Mouse (Mus musculus) midbrain, embryonic 13.5 days (tissue): ENCODE measurements around the gene Syce2. TPM values are rescaled to one million over a fixed set of nuclear protein-coding genes. Genes with fewer than 3 reads are reported as not detected.
"Not testable (repeated sequence)": the region's sequence is repeated elsewhere in the genome, so short reads cannot be mapped to it uniquely, and the experiment has no call there.

Experiments used
- ATAC-seq: fragments of 200-750 bp; cut with Nextera tagmentation; 2 replicates; pipeline ENCODE4 v1.8.0; 2017; ENCODE audit warnings: mild to moderate bottlenecking, moderate TSS enrichment, moderate library complexity
- H3K27ac ChIP-seq: fragments of 300-500 bp; sonication (generic); 2 replicates; pipeline ENCODE4 v1.5.1; 2015; ENCODE audit warnings: inconsistent platforms, mild to moderate bottlenecking, moderate library complexity
- H3K27me3 ChIP-seq: fragments of 300-500 bp; sonication (generic); 2 replicates; pipeline ENCODE4 v1.6.1; 2015; ENCODE audit warnings: mild to moderate bottlenecking, inconsistent platforms
- H3K36me3 ChIP-seq: fragments of 300-500 bp; sonication (generic); 2 replicates; pipeline ENCODE4 v1.6.1; 2015; ENCODE audit warnings: mild to moderate bottlenecking, inconsistent platforms
- H3K4me1 ChIP-seq: fragments of 300-500 bp; sonication (generic); replicated peaks from 2 replicates; pipeline ENCODE4 v1.6.1; 2015; ENCODE audit warnings: inconsistent platforms
- H3K4me2 ChIP-seq: fragments of 300-500 bp; sonication (generic); replicated peaks from 2 replicates; pipeline ENCODE4 v1.6.1; 2015; ENCODE audit warnings: moderate library complexity, mild to moderate bottlenecking, inconsistent platforms
- H3K4me3 ChIP-seq: fragments of 300-500 bp; sonication (generic); replicated peaks from 2 replicates; pipeline ENCODE4 v1.5.1; 2015; ENCODE audit warnings: mild to moderate bottlenecking, inconsistent platforms
- H3K9ac ChIP-seq: fragments of 300-500 bp; sonication (generic); replicated peaks from 2 replicates; pipeline ENCODE4 v1.6.1; 2015; ENCODE audit warnings: mild to moderate bottlenecking, inconsistent platforms
- H3K9me3 ChIP-seq: fragments of 300-500 bp; sonication (generic); 2 replicates; pipeline ENCODE4 v1.6.1; 2016; ENCODE audit warnings: mild to moderate bottlenecking, inconsistent platforms
- WGBS: fragments of 180-500 bp; shearing (Covaris S2); methylation state at CpG from one replicate; pipeline ENCODE4 v1.1.7; 2015; 5-methylcytosine and 5-hydroxymethylcytosine counted together
- polyA plus RNA-seq: library from polyadenylated mRNA; unstranded; fragments of >200 nt; fragmentation: Nextera tagmentation; extraction: Ambion mirVana; gene quantifications from 2 replicates; pipeline ENCODE4 v1.2.1, GENCODE M21; 2015

The Syce2 gene
- polyA plus RNA-seq, 1 experiment from 2014 or later: 23.6 TPM

DNA sequence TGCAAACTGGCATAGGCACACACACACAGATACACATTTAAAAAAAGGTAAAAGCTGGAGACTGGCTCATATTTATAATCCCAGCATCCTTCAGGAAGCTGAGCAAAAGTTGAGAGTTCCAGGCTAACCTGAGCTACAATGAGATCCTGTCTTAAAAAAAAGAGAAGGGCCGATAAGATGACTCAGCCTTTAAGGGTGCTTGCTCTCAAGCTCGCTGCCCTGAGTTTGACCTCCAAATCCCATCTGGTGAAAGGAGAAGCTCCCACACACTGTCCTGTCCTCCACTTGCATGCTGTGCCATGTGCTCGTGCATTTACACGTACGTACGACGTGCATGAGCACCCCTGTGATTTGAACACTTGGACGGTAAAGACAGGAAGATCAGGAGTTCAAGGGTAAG lies 35.6 kb downstream of the Syce2 start:
- Histone ChIP-seq H3K9ac (no peak overlapping the region), H3K27ac (no peak overlapping the region), H3K4me2 (no peak overlapping the region), H3K27me3 (peaks cover 54% of the 10 kb centered on the region), H3K4me1 (peaks cover 26% of the 10 kb centered on the region), H3K9me3 (no peaks in the 10 kb centered on the region), H3K4me3 (no peak overlapping the region), H3K36me3 (peaks cover 28% of the 10 kb centered on the region)
- ATAC-seq: no peak
- WGBS: 76% methylated on average over 8 of the region's 8 CpGs

DNA sequence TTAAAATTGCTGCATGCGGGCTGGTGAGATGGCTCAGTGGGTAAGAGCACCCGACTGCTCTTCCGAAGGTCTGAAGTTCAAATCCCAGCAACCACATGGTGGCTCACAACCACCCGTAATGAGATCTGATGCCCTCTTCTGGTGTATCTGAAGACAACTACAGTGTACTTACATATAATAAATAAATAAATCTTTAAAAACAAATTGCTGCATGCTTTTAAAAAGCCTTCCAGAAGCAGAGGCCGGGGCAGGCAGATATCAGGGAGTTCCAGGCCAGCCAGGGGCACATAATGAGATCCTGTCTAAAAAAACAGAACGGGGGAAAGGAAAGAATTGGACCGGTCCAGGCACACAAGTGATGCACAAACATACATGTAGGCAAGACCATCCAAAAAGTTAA lies 36.1 kb downstream of the Syce2 start:
- not testable (repeated sequence) for ATAC-seq
- Histone ChIP-seq H3K4me3 (peak overlapping the region; percentile 37), H3K27me3 (peaks cover 54% of the 10 kb centered on the region)

DNA sequence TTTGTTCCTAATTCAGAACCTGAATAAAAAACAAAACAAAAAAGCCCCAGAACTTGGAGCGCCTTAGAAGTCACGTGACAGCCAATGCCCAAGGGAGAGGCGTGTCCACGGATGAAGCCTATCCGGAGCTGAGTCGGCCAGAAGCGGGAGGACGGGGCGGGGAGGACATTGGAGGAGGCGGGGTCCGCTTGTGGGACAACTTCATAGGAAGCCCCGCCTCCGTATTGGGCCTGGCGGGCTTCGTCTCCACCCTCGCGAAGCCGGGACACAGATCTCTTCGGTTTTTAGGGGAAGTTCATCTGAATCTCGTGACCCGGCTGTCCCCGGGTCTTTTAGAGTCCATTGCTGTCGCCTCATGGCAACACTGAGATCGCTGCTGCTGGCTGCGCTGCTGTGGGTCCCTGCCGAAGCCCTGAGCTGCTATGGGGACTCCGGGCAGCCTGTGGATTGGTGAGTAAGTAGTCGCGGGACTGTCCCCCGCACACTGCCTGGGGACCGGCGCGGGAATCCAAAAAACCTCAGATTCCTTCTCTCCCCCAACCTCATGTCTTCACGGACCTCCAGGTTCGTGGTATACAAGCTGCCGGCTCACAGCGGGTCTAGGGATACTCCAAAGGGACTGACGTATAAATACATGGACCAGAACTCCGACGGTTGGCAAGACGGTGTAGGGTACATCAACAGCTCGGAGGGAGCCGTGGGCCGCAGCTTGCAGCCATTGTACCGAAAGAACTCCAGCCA lies 36.7 kb downstream of the Syce2 start, which contains the start of gene Dnase2a:
Gene Dnase2a, plus strand, starts transcription at position 140 of the 741 bp plus-strand sequence.
- under 1% methylated on average over 45 of the region's 45 CpGs for WGBS
- peaks cover 60% of the 10 kb centered on the region for H3K27me3 ChIP-seq
- peak within 1 kb of the TSS; percentile 56 for H3K4me2 ChIP-seq
- peak within 1 kb of the TSS; percentile 48 for H3K9ac ChIP-seq
- ATAC-seq: peak; percentile 80
- H3K36me3 ChIP-seq: peaks cover 37% of the 10 kb centered on the region
- peaks cover 25% of the 10 kb centered on the region for H3K4me1 ChIP-seq
- no peak within 1 kb of the TSS for H3K27ac ChIP-seq
- H3K9me3 ChIP-seq: no peaks in the 10 kb centered on the region
- peak within 1 kb of the TSS; percentile 37 for H3K4me3 ChIP-seq

More for the DNA sequence above, 36.1 kb downstream of the Syce2 start:
- Histone ChIP-seq H3K4me1 (peaks cover 26% of the 10 kb centered on the region), H3K4me2 (peak overlapping the region; percentile 56), H3K36me3 (peaks cover 33% of the 10 kb centered on the region)
- H3K9me3 ChIP-seq, H3K27ac ChIP-seq, H3K9ac ChIP-seq: not testable (repeated sequence)
- 25% methylated on average over 7 of the region's 7 CpGs for WGBS

- Histone ChIP-seq H3K27me3 (peaks cover 65% of the 10 kb centered on the region), H3K4me3 (peak overlapping the region; percentile 37), H3K9me3 (no peaks in the 10 kb centered on the region), H3K9ac (peak overlapping the region; percentile 48; the same call in 1 of the 2 replicates), H3K36me3 (peaks cover 41% of the 10 kb centered on the region), H3K27ac (no peak overlapping the region), H3K4me2 (peak overlapping the region; percentile 56), H3K4me1 (peaks cover 24% of the 10 kb centered on the region)
- ATAC-seq: no peak
- 53% methylated on average over 20 of the region's 20 CpGs for WGBS
Observed at GRCm38 (mm10) chr8:84909162-84909767, 37.4 kb downstream of the Syce2 start.

- Histone ChIP-seq H3K9me3 (no peaks in the 10 kb centered on the region), H3K4me2 (no peak overlapping the region), H3K36me3 (peaks cover 48% of the 10 kb centered on the region), H3K4me1 (peaks cover 24% of the 10 kb centered on the region), H3K27me3 (peaks cover 65% of the 10 kb centered on the region), H3K27ac (no peak overlapping the region), H3K9ac (no peak overlapping the region), H3K4me3 (no peak overlapping the region)
- 92% methylated on average over 5 of the region's 5 CpGs for WGBS
- ATAC-seq: no peak
Observed at GRCm38 (mm10) chr8:84909949-84910348, 38.0 kb downstream of the Syce2 start.

- Histone ChIP-seq H3K27me3 (peaks cover 66% of the 10 kb centered on the region), H3K9ac (no peak overlapping the region), H3K4me2 (no peak overlapping the region), H3K4me3 (no peak overlapping the region), H3K4me1 (peaks cover 24% of the 10 kb centered on the region), H3K9me3 (no peaks in the 10 kb centered on the region), H3K27ac (no peak overlapping the region), H3K36me3 (peaks cover 54% of the 10 kb centered on the region)
- ATAC-seq: no peak
- 91% methylated on average over 6 of the region's 6 CpGs for WGBS
Observed at GRCm38 (mm10) chr8:84910551-84910950, 38.6 kb downstream of the Syce2 start.

DNA sequence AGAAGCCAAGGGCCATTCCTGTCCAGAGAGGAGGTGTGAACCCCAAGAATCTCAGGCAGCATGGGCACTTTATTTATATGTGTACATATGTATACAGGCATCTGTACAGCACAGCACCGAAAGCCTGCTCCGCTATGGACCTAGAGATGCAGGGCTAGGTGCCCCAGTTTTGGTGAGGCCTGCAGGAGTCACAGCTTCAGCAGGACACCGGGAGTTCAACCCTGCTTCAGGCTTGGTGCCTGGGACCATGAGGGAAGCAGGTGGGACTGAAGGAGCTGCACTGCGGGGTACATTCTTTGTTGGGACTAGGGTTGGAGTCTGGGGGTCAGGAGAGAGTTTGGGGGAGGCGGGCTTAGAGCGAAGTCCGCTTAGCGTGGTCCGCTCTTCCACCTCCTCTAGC lies 39.9 kb downstream of the Syce2 start:
- no peaks in the 10 kb centered on the region for H3K9me3 ChIP-seq
- H3K4me3 ChIP-seq: no peak overlapping the region
- H3K4me2 ChIP-seq: no peak overlapping the region
- H3K27me3 ChIP-seq: peaks cover 77% of the 10 kb centered on the region
- H3K4me1 ChIP-seq: peaks cover 24% of the 10 kb centered on the region
- peaks cover 67% of the 10 kb centered on the region for H3K36me3 ChIP-seq
- no peak overlapping the region for H3K27ac ChIP-seq
- no peak for ATAC-seq
- WGBS: 83% methylated on average over 9 of the region's 9 CpGs
- H3K9ac ChIP-seq: no peak overlapping the region

DNA sequence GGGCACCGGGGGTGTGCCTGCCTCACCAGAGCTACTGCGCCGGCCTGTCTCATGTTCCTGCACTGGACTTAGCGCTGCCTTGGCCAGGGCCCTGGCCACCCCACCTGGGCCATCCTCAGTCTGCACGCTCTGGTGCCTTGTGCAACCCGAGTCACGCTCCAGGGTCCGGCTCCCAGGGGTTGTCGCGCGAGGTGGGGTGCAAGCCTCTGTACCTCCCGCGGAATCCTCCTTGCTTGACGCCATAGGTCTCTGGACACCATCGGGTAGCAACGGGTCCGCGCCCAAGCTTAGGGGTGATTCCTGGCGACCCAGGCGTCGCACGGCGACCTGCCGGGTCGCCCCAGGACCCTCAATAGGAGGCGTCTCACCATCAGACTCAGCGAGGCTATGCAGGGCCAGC lies 40.5 kb downstream of the Syce2 start:
- 0 out of 2 replicates have a peak overlapping the region, but pooled peaks have one; percentile 44 for H3K9ac ChIP-seq
- peaks cover 72% of the 10 kb centered on the region for H3K36me3 ChIP-seq
- no peak overlapping the region for H3K4me3 ChIP-seq
- H3K27ac ChIP-seq: no peak overlapping the region
- H3K4me1 ChIP-seq: peaks cover 24% of the 10 kb centered on the region
- H3K4me2 ChIP-seq: peak overlapping the region; percentile 45; the same call in 1 of the 2 replicates
- no peaks in the 10 kb centered on the region for H3K9me3 ChIP-seq
- WGBS: 23% methylated on average over 27 of the region's 27 CpGs
- no peak for ATAC-seq
- peaks cover 80% of the 10 kb centered on the region for H3K27me3 ChIP-seq

DNA sequence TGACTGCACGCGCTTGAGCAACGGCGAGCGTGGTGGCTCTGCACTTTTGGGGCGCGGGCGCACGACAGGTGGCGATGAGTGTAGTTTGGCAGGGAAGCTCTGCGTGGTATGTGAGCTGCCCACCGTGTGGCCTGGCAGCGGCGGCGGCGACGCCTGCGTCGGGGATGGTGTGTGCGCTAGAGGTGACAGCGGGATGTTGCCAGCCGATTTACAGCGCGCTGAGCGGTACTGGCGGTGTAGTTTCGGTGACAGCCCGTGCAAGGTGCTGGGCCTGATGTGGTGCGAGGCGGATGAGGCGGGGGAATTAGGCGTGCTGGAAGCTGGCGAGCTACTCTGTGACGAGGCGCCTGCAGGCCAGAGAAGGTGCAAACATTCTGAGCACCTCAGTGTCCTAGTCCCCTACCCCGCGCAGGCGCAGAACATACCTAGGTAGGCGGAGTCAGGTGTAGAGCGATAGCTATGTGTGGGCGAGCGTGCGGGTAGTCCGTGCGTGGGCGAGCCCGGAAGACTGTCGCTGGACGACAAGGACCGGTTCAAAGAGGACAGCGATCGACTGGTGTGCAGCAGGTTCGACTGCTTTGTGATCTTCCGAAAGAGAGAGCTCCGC lies 41.1 kb downstream of the Syce2 start:
- Histone ChIP-seq H3K36me3 (peaks cover 78% of the 10 kb centered on the region), H3K4me2 (peak overlapping the region; percentile 45), H3K27ac (no peak overlapping the region), H3K9me3 (no peaks in the 10 kb centered on the region), H3K4me1 (peaks cover 24% of the 10 kb centered on the region), H3K4me3 (peak overlapping the region; percentile 27), H3K9ac (peak overlapping the region; percentile 44; the same call in 1 of the 2 replicates), H3K27me3 (peaks cover 86% of the 10 kb centered on the region)
- WGBS: 3% methylated on average over 55 of the region's 55 CpGs
- no peak for ATAC-seq

DNA sequence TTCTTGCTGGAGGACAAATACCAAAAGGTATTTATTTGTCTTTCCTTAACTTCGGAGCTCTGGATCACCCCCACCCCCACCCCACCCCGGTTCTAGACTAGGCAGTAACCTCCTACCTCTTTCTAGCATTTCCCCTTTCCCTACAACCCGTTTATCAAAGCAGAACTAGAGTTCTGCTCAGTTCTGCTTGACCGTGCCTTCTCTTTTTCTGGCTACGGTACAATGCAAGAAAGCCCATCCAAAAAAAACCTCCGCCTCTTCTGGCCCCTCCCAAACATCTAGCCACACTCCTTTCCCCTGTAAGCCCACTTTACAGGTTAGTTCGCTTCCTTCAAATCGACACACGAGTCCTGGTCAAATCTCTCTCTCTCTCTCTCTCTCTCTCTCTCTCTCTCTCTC lies 41.6 kb downstream of the Syce2 start:
- Histone ChIP-seq H3K27me3 (peaks cover 91% of the 10 kb centered on the region), H3K4me3 (peak overlapping the region; percentile 27), H3K9me3 (no peaks in the 10 kb centered on the region), H3K4me1 (peaks cover 22% of the 10 kb centered on the region), H3K27ac (no peak overlapping the region), H3K9ac (peak overlapping the region; percentile 44; the same call in 1 of the 2 replicates), H3K36me3 (peaks cover 83% of the 10 kb centered on the region), H3K4me2 (peak overlapping the region; percentile 45)
- ATAC-seq: no peak
- 21% methylated on average over 9 of the region's 9 CpGs for WGBS

DNA sequence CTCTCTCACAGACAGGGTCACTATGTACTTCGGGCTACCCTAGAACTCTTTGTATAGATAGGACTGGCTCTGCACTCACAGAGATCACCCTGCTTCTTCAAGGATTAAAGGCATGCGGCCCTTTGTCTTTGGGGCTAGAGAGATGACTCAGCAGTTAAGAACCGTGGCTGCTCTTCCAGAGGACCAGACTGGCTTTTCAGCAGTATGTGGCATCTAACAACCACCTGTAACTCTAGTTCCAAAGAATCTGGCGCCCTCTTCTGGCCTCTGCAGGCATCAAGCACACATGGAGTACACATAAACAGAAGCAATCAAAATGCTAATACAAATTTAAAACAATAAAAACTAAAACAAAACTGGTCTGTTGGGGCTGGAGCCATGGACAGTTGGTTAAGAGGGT lies 42.0 kb downstream of the Syce2 start:
- Histone ChIP-seq H3K4me2 (no peak overlapping the region), H3K9me3 (no peaks in the 10 kb centered on the region), H3K4me3 (no peak overlapping the region), H3K27ac (no peak overlapping the region), H3K9ac (no peak overlapping the region), H3K4me1 (peaks cover 17% of the 10 kb centered on the region), H3K36me3 (peaks cover 88% of the 10 kb centered on the region), H3K27me3 (peaks cover 95% of the 10 kb centered on the region)
- no peak for ATAC-seq
- 35% methylated on average over 4 of the region's 4 CpGs for WGBS

- Histone ChIP-seq H3K36me3 (peaks cover 95% of the 10 kb centered on the region), H3K4me2 (no peak overlapping the region), H3K27me3 (peaks cover 91% of the 10 kb centered on the region), H3K4me3 (no peak overlapping the region), H3K9me3 (no peaks in the 10 kb centered on the region), H3K27ac (no peak overlapping the region), H3K9ac (no peak overlapping the region), H3K4me1 (peaks cover 11% of the 10 kb centered on the region)
- 91% methylated on average over 8 of the region's 8 CpGs for WGBS
- no peak for ATAC-seq
Observed at GRCm38 (mm10) chr8:84915269-84915668, 43.4 kb downstream of the Syce2 start.
